Mouse (Mus musculus): Measurements from ENCODE around the gene Sfrp4.
"Not testable (repeated sequence)": the region's sequence is repeated elsewhere in the genome, so short reads cannot be mapped to it uniquely, and the experiment has no call there.

The Sfrp4 gene

DNA sequence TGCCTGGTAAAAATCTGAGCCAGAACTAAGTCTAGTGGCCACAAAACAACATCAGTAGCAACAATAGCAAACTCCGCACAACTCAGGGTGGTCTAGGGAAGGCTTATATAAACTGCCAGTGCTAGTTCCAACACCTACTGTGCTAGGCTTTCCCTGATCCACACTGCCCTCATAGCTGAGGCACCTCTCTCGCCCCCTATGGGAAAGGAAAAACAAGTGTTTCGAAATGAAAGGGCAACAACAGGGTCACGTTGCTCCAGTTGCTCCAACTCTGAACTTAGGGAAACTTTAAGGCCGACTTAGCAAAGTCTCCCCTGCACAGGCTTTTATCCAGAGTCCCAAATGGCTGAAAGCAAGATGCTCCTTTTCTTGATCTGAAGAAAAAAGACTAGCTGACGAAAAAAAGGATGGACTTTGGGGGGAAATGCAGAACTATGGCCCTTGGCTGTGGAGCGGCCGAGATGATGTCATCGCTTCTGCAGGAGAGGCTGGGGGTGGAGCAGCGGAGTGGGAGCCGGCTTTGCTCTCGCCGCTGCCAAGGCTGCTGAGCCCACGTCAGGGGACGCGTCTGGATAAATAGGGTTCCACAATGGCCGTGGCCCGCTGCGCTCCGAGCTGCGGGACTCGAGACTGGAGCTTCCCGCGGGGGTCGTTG, at the start of gene Sfrp4:
TSS of gene Sfrp4 (plus strand) at position 532 of the 655 bp plus-strand sequence.
- DNase-seq (ENCODE audit: inconsistent ontology term) = peak; percentile 77

DNA sequence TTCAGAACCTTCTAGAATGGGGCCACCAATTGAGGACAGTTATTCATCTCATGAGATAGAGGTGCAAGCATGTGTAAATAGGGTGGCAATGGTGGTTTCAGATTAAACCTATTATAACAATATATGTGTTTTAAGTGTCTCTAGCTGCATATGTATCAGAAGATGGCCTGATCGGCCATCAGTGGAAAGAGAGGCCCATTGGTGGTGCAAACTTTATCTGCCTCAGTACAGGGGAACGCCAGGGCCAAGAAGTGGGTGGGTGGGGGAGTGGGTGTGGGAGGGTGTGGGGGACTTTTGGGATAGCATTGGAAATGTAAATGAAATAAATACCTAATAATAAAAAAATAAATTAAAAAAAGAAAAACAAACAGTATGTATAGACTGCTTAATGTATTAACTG, 48.2 kb upstream of the Sfrp4 start:
- not testable (repeated sequence) for DNase-seq (ENCODE audit: inconsistent ontology term)

DNA sequence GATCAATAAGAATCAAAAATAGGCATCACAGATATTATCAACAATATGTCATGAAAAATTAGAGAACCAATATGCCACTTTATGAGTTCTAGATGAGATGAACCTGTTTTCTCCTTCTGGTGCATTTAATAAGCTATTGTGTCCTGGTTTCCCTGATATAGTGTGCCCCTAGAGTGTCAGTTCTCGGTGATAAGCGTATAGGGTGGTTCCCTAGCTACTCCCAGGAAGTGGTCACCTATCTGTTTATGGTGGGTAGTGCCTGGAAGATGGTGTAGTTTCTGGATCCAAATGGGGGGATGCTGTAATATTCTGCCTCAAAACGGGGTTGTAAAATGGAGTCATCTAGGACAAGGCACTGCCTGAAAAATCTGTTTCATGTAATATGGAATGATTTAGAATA, 47.0 kb upstream of the Sfrp4 start:
- no peak for DNase-seq (ENCODE audit: inconsistent ontology term)

DNA sequence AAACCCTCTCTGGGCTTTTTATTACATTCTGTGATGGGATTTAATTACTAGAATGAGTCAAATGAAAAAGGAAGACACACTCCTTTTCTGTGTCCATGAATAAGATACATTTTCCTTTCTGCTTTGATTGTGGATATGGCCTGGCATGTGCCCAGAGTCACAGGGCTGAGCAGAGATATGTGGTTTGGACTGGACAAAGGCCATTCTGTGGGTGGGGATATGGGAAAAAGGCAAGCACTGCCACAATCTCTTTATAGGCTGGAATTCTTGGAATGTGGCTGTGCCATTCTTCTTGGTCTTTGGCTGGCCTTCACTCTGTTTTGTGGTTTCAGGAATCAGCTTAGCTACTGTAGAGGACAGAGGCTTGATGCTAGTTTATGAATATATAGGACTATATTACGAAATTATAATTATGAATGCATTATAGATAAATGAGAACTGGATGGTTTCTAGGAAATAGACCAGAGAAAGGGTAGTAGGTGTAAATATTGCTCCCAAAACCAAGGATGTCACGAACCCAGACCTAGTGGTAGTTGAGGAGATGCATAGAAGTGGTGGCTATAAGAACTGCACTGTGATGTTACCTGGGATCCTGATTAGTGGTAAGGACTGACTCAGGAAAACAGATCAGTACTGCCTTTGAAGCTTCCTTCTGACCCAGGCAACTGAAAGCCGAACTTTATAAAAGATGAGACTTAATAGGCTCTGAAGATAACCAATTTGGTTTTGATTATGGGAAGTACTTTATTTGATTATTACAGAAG, 31.7 kb upstream of the Sfrp4 start:
- peak; percentile 96 for DNase-seq (ENCODE audit: inconsistent ontology term)

DNA sequence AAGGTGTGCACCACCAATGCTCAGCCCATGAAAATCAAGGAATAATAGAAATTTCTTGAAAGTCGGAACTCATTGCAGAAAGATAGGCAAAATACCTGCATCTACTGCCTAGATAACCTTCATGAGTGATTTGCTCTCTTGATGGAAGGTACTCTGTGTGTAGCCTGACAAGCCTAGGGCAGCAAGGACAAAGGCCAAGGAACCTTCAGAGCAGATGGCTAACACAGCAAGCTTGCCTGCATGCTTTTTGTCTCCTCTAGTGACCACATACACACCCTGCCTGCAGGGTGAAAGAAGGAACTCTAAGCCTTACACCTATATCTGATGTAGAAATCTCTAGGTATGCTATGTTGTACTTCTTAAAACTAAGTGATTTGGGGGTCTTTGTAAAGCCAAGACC, 27.8 kb upstream of the Sfrp4 start:
- DNase-seq (ENCODE audit: inconsistent ontology term) = no peak

DNA sequence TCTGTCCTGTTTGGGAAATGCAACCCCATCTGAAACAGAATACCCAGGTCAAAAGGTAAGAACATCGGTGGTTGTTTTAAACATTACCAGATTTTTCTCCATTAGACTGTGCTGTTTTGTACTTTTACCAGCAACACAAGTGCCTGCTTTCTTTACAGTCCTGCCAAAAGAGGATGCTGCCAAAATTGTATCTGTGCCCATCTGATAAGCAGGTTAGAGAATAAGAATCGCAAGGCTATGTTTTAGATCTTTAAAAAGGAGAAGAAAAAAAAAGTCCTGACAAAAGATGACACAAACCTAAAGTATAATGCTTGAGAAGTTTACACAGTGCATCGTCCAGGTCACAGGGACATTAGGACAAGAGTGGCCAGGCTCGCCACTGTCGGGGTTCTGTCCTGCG, 23.7 kb upstream of the Sfrp4 start:
- no peak for DNase-seq (ENCODE audit: inconsistent ontology term)

DNA sequence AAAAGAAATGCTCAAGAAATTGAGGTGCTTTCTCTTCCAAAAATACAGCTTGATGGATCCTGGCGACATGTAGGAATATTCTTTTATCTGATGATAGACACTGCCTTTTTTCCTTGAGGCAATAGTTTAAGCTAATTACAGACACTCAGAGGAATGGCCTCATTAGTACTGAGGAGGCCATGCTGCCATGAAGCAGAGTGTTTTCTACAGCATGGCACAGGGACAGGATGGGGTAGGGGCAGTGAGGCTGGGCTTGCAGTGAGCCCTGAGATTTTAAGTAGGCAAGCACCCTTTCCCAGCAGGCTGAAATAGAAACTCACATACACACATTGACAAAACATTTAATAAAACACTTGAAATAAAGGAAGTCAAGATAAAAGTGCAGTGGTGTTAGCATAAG, 20.4 kb upstream of the Sfrp4 start:
- DNase-seq (ENCODE audit: inconsistent ontology term) = no peak

DNA sequence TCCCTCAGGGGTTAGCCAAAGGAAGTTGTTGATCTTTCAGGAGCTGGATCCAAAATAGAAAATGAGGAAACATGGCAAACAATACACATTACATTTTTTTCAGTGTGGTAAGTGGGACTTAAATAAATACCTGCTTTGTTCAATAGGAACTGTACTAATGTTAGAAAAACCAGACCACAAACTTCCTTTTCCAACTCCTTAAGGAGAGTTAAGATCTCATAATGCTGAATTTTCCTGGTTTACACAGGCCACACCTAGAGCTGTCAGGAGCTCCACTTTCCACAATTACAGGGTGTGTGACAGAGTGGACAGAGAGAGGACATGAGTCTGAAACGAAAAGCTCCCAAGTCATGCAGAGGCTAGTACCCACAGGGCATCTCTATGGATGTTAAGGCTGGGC, 19.2 kb upstream of the Sfrp4 start:
- no peak for DNase-seq (ENCODE audit: inconsistent ontology term)

DNA sequence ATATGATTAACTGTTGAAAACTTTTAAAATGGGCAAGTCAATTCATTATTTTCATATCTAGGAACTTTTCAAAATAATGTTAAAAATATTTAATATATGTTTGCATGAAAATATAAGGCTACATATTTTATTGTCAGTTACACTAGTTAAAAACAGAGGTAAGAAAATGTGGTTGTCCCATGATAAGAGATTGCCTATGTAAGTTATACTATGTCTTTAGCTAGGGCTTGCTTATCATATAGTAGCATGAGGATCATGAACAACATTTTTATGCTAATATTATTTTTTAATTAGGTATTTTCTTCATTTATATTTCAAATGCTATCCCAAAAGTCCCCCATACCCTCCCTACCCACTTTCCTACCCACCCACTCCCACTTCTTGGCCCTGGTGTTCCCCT, 18.0 kb upstream of the Sfrp4 start:
- no peak for DNase-seq (ENCODE audit: inconsistent ontology term)

DNA sequence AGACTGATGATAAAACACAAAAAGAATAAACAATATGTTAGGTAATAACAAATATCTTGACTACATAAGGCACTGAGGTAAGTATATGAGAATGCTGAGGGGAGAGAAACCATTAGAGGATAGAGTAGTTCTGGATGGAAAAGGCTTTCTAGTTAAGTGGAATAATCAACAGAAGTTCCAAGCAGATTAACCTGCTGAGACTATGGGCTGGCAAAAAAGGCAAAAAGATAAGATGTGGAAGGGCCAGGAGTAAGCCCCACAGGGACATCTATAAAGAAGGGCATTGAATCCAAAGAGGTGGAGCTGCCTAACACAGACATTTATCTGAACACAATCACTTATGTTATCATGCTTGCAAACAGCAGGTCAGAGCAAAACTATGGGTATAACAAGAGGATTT, 14.8 kb upstream of the Sfrp4 start:
- no peak for DNase-seq (ENCODE audit: inconsistent ontology term)

DNA sequence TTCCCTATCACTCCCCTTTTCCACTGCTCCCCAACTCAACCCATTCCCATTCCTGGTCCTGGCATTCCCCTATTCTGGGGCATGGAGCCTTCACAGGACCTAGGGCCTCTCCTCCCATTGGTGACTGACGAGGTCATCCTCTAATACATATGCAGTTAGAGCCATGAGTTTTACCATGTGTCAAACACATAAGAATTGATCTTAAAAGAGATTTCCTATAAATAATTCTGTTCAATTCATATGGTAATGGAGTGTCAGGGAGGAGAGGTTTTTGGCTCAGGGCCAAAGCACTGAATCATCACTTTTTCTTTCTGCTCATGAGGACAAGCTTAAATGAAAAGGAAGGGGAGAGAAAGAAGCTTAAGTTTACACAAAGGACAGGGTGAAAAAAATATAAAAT, 10.6 kb upstream of the Sfrp4 start:
- peak; percentile 58 for DNase-seq (ENCODE audit: inconsistent ontology term)

DNA sequence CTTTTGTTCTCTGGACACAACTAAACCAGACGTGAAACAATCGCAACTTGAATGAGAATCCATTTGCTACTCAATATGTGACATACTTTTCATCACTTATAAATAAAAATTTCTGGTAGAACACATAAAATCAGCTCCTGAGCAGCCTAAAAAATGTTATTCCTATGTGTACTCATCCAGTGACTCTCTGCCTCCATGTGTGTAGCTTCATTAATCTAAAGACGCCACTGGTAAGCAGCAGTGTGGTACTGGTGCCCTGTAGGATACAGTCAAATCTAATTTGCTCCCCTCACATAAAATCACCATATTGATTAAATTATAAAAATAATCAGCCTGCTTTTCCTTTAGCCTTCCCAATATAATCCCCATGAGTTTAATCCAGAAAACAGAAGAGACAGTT, 9.9 kb upstream of the Sfrp4 start:
- DNase-seq (ENCODE audit: inconsistent ontology term) = no peak

DNA sequence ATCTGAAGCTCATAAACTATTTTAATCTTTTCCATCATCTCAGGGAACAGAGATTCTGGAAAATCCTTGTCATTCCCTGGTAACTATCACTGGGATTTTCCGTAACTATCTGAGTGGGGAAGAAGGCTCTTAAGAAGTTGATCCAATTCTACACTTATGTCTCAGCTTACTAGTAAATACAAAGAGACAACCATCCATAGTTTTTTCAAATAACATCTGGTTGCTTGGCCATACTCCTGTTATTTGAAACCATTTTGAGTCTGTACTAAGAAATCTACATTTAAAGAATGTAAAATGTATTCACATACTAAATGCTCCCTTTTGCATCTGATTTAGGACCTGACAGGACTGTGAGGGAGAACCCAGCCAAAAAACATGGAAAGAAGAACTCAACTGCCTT, 9.5 kb upstream of the Sfrp4 start:
- DNase-seq (ENCODE audit: inconsistent ontology term) = no peak

DNA sequence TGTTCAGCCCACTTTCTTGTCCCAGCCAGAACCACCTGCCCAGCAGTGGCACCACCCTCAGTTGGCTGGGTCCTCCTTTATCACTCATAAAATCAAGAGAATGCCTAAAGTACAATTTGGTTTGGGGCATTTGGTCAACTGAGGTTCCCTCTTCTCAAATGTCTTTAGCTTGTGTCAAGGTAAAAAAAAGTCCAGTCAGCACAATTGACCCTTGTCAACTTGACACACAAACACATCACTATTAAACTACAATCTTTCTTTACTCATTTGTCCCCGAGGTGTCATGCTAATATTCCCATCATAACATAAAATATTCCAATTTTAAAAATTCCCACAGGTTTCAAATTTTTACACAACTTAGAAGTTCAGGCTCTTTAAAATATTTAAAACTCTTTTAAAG, 8.6 kb upstream of the Sfrp4 start:
- no peak for DNase-seq (ENCODE audit: inconsistent ontology term)

DNA sequence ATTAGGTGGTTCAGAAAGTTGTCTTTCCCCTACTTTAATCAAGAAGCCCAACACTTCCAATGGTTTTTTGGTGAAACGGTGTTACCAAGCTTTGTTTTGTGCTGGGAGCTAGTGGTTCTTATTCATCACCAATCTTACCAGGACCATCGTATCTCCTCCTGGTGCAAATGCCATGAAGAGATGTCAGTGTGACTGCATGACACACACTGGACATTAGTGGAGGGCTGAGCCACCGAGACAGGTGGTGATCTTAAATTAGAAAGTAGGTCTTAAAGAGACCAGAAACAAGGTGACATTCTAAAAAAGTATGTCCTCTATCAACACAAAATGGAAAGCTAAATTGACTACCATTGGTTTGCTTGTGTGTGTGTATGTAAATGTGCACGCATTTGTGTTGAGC, 4.8 kb upstream of the Sfrp4 start:
- no peak for DNase-seq (ENCODE audit: inconsistent ontology term)

DNA sequence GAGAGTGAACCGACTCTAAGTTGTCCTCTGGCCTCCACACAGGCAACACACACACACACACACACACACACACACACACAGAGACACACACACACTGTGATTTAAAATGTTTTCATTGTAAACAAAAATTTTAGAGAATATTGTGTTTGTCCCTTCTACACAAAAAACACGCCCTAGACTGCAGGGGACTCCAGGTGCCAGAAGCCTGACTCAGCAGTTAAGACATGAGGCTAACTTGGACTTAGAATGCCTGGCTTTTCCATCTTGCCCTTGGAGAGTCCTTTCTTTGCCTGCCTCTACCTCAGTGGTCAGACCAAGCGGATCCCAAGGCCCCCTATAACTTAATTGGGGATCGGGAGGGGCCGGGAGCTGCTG, 4.1 kb upstream of the Sfrp4 start:
- no peak for DNase-seq (ENCODE audit: inconsistent ontology term)

DNA sequence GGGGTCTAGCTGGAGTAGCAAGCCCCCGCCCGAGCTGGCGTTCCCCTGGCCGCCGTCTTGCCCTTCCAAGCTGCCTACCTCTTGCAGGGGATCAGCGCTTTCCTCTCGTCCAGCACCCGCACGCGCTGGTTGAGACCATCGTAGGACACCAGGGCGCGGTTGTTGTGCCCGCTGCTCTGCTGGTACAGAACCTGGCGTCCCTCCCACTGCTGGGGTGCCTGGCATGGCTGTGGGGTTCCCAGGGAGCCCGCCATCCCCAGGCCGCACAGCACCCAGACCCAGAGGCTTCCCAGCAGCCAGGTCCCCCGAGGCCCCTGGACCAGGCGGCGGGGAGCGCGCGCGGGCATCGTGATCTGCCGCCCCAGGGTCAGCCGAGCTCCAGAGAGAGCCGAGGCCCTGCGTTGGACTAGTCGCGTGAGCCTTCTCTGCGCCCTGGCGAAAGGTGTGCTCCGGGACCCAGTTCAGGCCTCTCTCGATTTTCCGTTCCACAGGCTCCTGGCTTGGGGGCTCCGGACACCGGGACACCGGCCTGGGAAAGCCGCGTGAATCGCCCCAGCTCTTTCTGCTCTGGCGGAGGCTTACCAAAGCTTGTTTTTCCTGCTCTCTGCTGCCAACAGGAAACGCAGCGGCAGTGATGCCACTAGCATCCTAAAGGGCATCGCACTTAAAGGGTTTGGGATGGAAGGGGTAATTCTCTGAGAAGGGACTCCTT, 3.5 kb upstream of the Sfrp4 start, which contains the start of gene Epdr1:
TSS of gene Epdr1 (minus strand) at position 712 of the 712 bp plus-strand sequence.
- peak; percentile 84 for DNase-seq (ENCODE audit: inconsistent ontology term)

DNA sequence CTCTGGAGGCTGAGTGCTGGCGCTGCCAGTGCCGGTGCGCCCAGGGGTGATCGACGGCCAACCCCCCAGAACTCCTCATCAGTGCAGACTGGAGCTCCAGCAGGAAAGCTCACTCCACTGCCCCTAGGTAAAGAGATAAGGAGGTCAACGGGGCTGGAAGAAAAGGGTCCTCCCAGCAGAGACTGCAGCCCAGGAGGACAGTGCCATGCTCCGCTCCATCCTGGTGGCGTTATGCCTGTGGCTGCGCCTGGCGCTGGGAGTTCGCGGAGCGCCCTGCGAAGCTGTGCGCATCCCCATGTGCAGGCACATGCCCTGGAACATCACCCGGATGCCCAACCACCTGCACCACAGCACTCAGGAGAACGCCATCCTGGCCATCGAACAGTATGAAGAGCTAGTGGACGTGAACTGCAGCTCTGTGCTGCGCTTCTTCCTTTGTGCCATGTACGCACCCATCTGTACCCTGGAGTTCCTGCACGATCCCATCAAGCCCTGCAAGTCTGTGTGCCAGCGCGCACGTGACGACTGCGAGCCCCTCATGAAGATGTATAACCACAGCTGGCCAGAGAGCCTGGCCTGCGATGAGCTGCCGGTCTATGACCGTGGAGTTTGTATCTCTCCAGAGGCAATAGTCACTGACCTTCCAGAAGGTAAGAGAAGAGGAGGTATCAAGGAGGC, 463 bp downstream of the Sfrp4 start:
- no peak for DNase-seq (ENCODE audit: inconsistent ontology term)

DNA sequence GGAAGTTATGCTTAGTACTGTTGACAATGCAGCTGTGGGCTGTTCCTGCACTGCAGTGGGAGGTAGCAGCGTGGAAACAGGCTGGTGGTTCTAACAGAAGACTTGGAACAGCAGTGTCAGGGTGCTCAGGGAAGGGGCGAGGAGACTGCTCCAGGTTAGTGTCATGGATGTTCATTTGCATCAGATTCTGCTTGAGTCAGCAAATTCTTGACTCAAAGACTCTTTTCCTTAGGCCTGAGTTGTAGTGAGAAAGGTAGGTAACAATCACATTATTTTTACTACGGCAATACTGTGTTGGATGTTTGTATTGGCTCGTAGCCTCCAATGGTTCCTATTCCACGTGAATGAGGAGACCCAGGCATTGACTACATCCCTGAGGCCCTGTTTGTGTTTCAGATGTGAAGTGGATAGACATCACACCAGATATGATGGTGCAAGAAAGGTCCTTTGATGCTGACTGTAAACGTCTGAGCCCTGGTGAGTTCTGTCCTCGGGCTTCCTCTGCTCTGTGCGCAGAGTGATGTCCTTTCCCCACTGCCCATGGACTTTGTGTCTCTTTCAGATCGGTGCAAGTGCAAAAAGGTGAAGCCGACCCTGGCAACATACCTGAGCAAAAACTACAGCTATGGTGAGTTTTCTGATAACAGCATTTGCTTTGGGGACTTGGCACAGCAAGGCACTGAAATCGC, 1.9 kb downstream of the Sfrp4 start:
- no peak for DNase-seq (ENCODE audit: inconsistent ontology term)

DNA sequence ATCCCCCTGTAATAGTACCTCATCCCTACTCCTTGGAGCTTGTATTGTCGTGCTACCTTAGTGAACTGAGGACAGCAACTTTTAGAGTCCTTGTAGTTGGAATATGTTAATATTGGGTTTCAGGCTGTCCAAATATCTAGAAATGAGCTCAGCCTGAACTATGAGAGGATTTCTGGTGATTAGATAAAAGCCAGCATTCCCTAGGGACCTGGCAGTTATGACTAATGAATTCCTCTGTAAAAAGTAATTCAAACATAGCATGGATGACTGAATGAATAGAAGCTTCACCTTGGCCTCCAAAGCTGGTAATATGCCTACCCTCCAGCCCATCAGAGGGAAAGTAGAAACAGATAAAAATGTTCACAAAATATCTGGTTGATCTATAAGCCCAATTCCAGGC, 3.6 kb downstream of the Sfrp4 start:
- peak; percentile 83 for DNase-seq (ENCODE audit: inconsistent ontology term)

DNA sequence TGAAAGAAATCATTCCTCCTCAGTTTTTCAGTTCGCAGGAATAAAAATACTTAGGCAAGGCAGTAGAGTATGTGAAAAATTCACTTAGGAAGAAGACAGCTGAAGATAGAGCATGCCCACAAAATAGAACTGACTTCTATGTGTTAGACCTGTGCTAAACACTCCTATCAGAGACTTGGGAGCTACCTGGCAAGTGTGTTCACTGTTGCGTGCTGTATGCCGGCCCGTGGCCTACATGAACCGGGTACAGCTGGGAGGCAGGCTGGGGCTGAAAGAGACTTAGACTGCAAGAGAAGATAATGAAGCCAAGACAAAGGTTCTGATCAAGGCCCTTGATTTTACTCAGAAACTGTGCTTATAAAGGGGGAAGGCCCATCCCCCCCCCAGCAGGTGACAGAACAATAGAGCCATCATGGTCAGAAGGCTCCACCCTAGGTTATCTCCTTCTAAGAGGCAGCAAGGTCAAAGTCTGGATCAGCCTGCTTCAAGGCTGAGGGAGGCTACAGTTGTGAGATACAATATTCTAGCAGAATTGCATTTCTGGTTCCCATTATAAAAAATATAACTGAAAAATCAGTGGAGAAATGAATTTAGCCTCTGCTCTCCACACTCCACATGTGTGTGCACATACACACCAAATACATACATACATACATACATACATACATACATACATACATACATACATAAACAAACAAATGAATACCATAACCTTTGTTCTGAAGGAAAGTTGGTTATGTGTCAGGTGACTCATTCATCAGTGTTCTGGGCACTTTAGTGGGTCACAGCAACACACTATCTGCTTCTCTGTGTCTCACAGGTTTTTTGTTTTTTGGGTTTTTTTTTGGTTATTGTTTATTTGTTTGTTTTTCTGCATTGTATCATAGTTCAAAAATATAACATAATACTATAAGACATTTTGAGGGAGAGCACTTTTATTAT, 8.1 kb downstream of the Sfrp4 start:
- no peak for DNase-seq (ENCODE audit: inconsistent ontology term)

Data from Muller cell, postnatal 12 days (primary cell).